Mouse (Mus musculus): ENCODE results near the gene Atp11c. TPM values are rescaled to one million over a fixed set of nuclear protein-coding genes. Genes with fewer than 3 reads are reported as not detected.

The Atp11c gene
- polyA plus RNA-seq, 1 experiment from 2014 or later = 16.6 TPM

MicroRNA genes within 50 kb of the gene (microRNA counts, 519-probe panel; counts per million panel counts)
- 2,484 counts per million, percentile 65 among the panel's probes with 10 or more counts for microRNA mmu-miR-505

Small RNA genes within 50 kb of the gene (microRNA-seq; reads per million reads assigned to microRNA genes)
- gene Mir505 = 202 reads per million, percentile 58 among the genes with 10 or more reads in this experiment

Other genes starting within 250 kb of the Atp11c start
- gene Gm7073, start 53.4 kb downstream of the Atp11c start, polyA plus RNA-seq (2016; fragmentation: Nextera tagmentation; extraction: Ambion mirVana) = not detected in 2 replicates